Mouse (Mus musculus) hindbrain, embryonic 10.5 days (tissue): Measurements from ENCODE around the gene Slc36a4. TPM values are rescaled to one million over a fixed set of nuclear protein-coding genes. Genes with fewer than 3 reads are reported as not detected.
A peak's percentile ranks its signal among the peaks of the same experiment; 100 is the strongest.

Experiments
- DNase-seq: peaks from one replicate; pipeline ENCODE4 v3.0.0-alpha.2; 2017; ENCODE audit warnings: low spot score
- H3K27ac ChIP-seq: fragments of 300-500 bp; sonication (generic); 2 replicates; pipeline ENCODE4 v1.5.1; 2016; ENCODE audit warnings: mild to moderate bottlenecking, moderate library complexity
- H3K27me3 ChIP-seq: fragments of 300-500 bp; sonication (generic); 2 replicates; pipeline ENCODE4 v1.6.1; 2016; ENCODE audit warnings: mild to moderate bottlenecking; ENCODE audit not compliant: poor library complexity, insufficient read depth, severe bottlenecking
- H3K36me3 ChIP-seq: fragments of 300-500 bp; sonication (generic); 2 replicates; pipeline ENCODE4 v1.6.1; 2016; ENCODE audit warnings: mild to moderate bottlenecking, moderate library complexity
- H3K4me1 ChIP-seq: fragments of 300-500 bp; sonication (generic); replicated peaks from 2 replicates; pipeline ENCODE4 v1.6.1; 2016; ENCODE audit warnings: mild to moderate bottlenecking
- H3K4me3 ChIP-seq: fragments of 300-500 bp; sonication (generic); 2 replicates; pipeline ENCODE4 v1.5.1; 2016; ENCODE audit warnings: mild to moderate bottlenecking, moderate library complexity
- H3K9me3 ChIP-seq: fragments of 300-500 bp; sonication (generic); 2 replicates; pipeline ENCODE4 v1.6.1; 2016; ENCODE audit warnings: mild to moderate bottlenecking, moderate library complexity
- WGBS: fragments of 180-500 bp; shearing (Covaris S2); methylation state at CpG from one replicate; pipeline ENCODE4 v1.1.7; 2016; 5-methylcytosine and 5-hydroxymethylcytosine counted together
- polyA plus RNA-seq: library from polyadenylated mRNA; unstranded; fragments of >200 nt; fragmentation: Nextera tagmentation; extraction: Ambion mirVana; gene quantifications from 2 replicates; pipeline ENCODE4 v1.2.1, GENCODE M21; 2016

Gene Slc36a4
- polyA plus RNA-seq, 1 experiment from 2014 or later: 12.4 TPM

DNA sequence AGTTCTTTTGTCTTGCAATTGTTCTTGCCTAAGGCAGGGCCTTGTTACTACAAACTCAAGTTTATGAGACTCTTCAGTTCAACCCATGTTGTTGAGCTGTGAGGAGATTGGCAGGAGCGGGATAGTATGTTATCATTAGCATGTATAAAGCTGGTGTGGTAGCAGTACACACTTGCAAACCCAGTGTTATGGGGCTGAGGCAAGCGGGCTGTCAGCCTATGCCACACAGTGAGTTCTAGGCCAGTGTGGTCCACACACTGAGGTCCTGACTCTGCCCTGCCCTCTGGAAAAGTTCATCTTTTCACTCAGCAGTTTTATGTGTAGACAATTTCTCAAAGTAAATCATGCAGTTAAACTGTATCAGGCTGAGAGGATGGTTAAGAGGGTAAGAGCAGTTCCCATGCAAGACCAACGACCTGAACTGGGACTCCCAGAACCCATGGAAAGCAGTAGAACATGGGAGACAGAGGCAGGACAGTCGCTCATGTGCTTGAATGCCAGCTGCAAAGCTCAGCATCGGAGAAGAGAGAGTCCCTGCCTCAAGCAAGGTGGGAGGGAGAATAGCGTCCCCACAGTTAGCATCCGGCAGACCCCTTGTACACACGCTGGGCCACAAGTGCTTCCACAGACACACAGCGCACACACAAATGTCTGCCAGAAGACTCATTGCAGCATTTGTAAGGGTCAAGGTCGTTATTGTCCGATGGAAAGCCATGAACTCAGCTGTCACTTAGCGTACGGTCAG is 1.5 kb downstream of the Slc36a4 start:
- H3K27me3 ChIP-seq: peaks cover 14% of the 10 kb centered on the region
- peaks cover 27% of the 10 kb centered on the region for H3K4me1 ChIP-seq
- DNase-seq: no peak
- peak overlapping the region; percentile 85 for H3K4me3 ChIP-seq
- H3K9me3 ChIP-seq: no peaks in the 10 kb centered on the region
- H3K27ac ChIP-seq: no peak overlapping the region
- 90% methylated on average over 13 of the region's 13 CpGs for WGBS
- no peaks in the 10 kb centered on the region for H3K36me3 ChIP-seq

GRCm38 (mm10) chr9:15711676-15712075 is 2.1 kb downstream of the Slc36a4 start:
- H3K27ac ChIP-seq: no peak overlapping the region
- peaks cover 14% of the 10 kb centered on the region for H3K27me3 ChIP-seq
- WGBS: 90% methylated on average over 7 of the region's 7 CpGs
- H3K36me3 ChIP-seq: no peaks in the 10 kb centered on the region
- H3K9me3 ChIP-seq: no peaks in the 10 kb centered on the region
- no peak for DNase-seq
- peaks cover 27% of the 10 kb centered on the region for H3K4me1 ChIP-seq
- H3K4me3 ChIP-seq: no peak overlapping the region

GRCm38 (mm10) chr9:15714792-15715191 is 5.3 kb downstream of the Slc36a4 start:
- no peak for DNase-seq
- 86% methylated on average over 4 of the region's 4 CpGs for WGBS

GRCm38 (mm10) chr9:15715193-15715989 is 5.9 kb downstream of the Slc36a4 start:
- 89% methylated on average over 11 of the region's 11 CpGs for WGBS
- DNase-seq: no peak
- peaks cover 4% of the 10 kb centered on the region; the same call in 1 of the 2 replicates for H3K27me3 ChIP-seq
- no peak overlapping the region for H3K4me3 ChIP-seq
- H3K27ac ChIP-seq: no peak overlapping the region
- H3K4me1 ChIP-seq: peaks cover 16% of the 10 kb centered on the region
- H3K36me3 ChIP-seq: no peaks in the 10 kb centered on the region
- no peaks in the 10 kb centered on the region for H3K9me3 ChIP-seq

More at GRCm38 (mm10) chr9:15714792-15715191, 5.3 kb downstream of the Slc36a4 start:
- H3K9me3 ChIP-seq: no peaks in the 10 kb centered on the region
- H3K4me3 ChIP-seq: no peak overlapping the region
- H3K27ac ChIP-seq: no peak overlapping the region
- H3K27me3 ChIP-seq: peaks cover 4% of the 10 kb centered on the region; the same call in 1 of the 2 replicates
- peaks cover 21% of the 10 kb centered on the region for H3K4me1 ChIP-seq
- no peaks in the 10 kb centered on the region for H3K36me3 ChIP-seq

- no peaks in the 10 kb centered on the region for H3K9me3 ChIP-seq
- H3K27me3 ChIP-seq: no peaks in the 10 kb centered on the region
- 90% methylated on average over 4 of the region's 4 CpGs for WGBS
- peaks cover 4% of the 10 kb centered on the region; the same call in 1 of the 2 replicates for H3K36me3 ChIP-seq
- H3K4me3 ChIP-seq: no peak overlapping the region
- DNase-seq: no peak
- H3K27ac ChIP-seq: peak overlapping the region; percentile 29; the same call in 1 of the 2 replicates
- no peaks in the 10 kb centered on the region for H3K4me1 ChIP-seq
These were observed 7.8 kb downstream of the Slc36a4 start for GRCm38 (mm10) chr9:15717363-15717762.

- WGBS: 89% methylated on average over 6 of the region's 6 CpGs
- Histone ChIP-seq H3K4me3 (no peak overlapping the region), H3K36me3 (peaks cover 10% of the 10 kb centered on the region; the same call in 1 of the 2 replicates), H3K9me3 (no peaks in the 10 kb centered on the region), H3K4me1 (no peaks in the 10 kb centered on the region), H3K27me3 (no peaks in the 10 kb centered on the region), H3K27ac (no peak overlapping the region)
- DNase-seq: no peak
These were observed 8.8 kb downstream of the Slc36a4 start for GRCm38 (mm10) chr9:15718295-15718694.

DNA sequence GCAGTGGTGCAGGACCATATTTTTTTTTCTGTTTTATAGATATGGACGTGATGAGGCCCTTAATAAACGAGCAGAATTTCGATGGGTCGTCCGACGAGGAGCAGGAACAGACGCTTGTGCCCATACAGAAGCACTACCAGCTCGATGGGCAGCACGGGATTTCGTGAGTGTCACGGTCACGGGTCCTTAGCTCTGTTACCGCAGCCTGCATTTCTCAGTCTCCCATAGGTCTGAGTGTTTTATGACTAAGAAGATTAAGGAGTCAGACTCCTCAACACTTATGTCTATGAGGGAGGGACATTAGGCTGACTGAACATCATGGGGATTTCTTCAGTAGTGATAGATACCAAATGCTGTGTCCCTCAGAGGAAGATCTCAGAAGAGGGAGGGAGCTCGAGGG is 10.1 kb downstream of the Slc36a4 start:
- Histone ChIP-seq H3K4me3 (no peak overlapping the region), H3K9me3 (no peaks in the 10 kb centered on the region), H3K36me3 (peaks cover 23% of the 10 kb centered on the region), H3K27ac (no peak overlapping the region), H3K27me3 (no peaks in the 10 kb centered on the region), H3K4me1 (no peaks in the 10 kb centered on the region)
- WGBS: 90% methylated on average over 14 of the region's 14 CpGs
- no peak for DNase-seq

GRCm38 (mm10) chr9:15720556-15720955 is 11.0 kb downstream of the Slc36a4 start:
- no peaks in the 10 kb centered on the region for H3K9me3 ChIP-seq
- H3K27ac ChIP-seq: no peak overlapping the region
- WGBS: 93% methylated on average over 8 of the region's 8 CpGs
- H3K36me3 ChIP-seq: peaks cover 33% of the 10 kb centered on the region
- no peak for DNase-seq
- no peaks in the 10 kb centered on the region for H3K4me1 ChIP-seq
- H3K27me3 ChIP-seq: no peaks in the 10 kb centered on the region
- H3K4me3 ChIP-seq: no peak overlapping the region

DNA sequence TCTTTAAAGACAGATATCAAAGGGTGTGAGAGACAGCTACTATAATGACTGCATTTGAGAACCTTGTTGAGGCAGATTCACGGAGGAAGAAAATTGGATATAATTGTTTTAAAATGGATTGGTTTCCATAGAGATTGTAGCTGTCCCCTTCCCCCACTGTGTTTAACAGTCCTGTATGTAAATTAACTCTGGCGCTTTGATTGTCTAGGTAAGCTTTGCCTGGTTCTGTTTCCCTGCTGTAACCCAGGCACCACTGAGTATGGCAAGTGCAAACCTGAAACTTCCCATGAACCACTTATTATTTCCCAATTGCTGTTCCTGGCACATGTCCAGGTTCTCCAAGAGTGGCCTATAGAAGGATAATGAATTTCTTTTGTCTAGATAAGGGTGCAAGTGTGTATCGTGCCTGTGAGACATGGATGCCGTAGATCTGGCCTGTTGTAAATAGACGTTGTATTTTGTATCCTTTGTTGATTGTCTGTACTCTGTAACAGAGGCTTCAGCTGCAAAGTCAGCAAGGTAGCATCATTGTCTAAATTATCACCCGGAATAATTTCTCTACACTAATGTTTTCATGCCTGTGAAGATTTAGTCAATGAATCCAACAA is 11.8 kb downstream of the Slc36a4 start:
- no peaks in the 10 kb centered on the region for H3K27me3 ChIP-seq
- H3K4me3 ChIP-seq: no peak overlapping the region
- H3K27ac ChIP-seq: no peak overlapping the region
- peaks cover 40% of the 10 kb centered on the region for H3K36me3 ChIP-seq
- 80% methylated on average over 6 of the region's 6 CpGs for WGBS
- H3K4me1 ChIP-seq: no peaks in the 10 kb centered on the region
- H3K9me3 ChIP-seq: no peaks in the 10 kb centered on the region
- DNase-seq: no peak

DNA sequence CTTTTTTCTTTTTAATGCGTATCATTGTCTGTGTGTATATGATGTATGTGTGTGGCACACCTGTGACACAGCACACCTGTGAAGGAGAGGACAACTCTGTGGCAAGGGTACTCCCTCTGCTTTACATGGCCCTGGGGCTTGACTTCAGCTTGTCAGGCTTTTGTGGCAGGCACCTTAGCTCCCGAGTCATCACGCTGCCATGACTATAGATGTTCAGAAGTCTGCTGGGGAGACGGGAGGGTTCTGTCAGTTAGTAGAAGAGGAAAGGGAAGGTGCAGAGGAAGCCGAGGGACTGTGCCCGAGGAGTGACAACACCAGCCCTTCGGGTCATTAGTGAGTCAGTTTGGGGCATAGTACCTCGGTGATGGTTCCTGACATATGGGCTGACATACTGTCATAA is 13.0 kb downstream of the Slc36a4 start:
- no peak overlapping the region for H3K27ac ChIP-seq
- H3K9me3 ChIP-seq: no peaks in the 10 kb centered on the region
- DNase-seq: no peak
- H3K4me1 ChIP-seq: no peaks in the 10 kb centered on the region
- H3K4me3 ChIP-seq: no peak overlapping the region
- no peaks in the 10 kb centered on the region for H3K27me3 ChIP-seq
- peaks cover 52% of the 10 kb centered on the region for H3K36me3 ChIP-seq
- WGBS: 89% methylated on average over 8 of the region's 8 CpGs

DNA sequence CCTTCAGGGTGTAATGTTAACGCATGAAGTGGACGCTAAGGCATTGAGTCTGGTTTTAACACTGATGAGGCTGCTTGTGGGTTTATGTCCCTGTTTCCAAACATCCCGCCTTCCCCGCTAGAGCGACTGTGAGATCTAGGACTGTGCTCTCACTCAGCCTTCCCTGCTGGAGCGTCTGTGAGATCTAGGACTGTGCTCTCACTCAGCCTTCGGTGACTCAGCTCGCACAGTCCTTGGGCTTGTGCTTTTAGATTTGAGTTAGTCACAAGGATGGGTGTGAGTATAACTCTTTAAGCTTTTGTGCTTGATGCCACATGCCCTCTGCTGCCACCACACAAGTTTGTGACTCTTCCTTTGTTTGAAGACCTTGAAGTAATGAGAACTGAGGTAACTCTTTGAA is 17.6 kb downstream of the Slc36a4 start:
- Histone ChIP-seq H3K4me1 (peaks cover 16% of the 10 kb centered on the region), H3K36me3 (peaks cover 82% of the 10 kb centered on the region), H3K27ac (no peak overlapping the region), H3K9me3 (no peaks in the 10 kb centered on the region), H3K4me3 (no peak overlapping the region), H3K27me3 (no peaks in the 10 kb centered on the region)
- 95% methylated on average over 8 of the region's 8 CpGs for WGBS
- no peak for DNase-seq

DNA sequence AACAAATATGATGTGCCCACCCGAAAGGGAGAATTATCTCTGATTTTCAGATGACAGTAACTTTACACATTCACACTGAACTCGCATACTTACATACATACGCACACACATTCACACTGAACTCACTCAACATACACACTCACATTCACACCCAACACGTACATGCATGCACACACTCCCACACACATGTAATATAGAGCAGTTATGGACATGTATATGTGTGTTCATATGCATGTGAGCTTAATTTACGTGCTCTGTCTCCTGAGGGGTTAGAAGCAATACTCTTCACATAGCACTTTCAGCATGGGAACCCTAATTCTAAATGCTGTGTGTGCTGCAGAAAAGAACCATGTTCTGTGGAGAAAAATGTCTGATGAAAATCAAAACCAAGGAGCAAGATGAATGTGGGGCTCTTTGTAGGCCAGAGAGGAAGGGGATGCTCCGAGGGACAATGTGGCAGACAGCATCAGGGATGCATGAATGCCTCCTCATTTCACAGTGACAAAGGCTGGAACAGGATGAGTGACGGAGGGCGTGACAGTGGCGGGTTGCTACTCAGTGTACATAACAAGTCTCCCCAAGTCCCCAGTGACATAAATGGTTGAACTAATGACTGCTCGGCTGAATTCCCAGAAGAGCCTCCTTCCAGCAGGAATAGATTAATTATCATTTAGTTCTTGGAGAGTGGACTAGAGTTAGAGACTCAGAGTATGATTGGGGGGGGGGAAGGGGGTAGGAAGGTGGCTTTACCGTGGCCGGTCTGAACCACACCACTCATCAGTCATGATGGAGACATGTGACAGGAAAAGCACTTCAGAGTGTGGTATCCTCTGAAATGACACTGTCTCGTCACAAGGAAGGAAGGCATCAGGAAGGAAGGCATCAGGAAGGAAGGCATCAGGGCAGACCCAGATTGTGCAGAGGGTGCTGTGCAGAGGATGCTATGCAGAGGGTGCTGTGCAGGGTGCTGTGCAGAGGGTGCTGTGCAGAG is 22.5 kb downstream of the Slc36a4 start:
- peak overlapping the region; percentile 83 for H3K27ac ChIP-seq
- no peaks in the 10 kb centered on the region for H3K9me3 ChIP-seq
- H3K4me3 ChIP-seq: no peak overlapping the region
- 50% methylated on average over 13 of the region's 13 CpGs for WGBS
- H3K27me3 ChIP-seq: no peaks in the 10 kb centered on the region; the same call in 1 of the 2 replicates
- peaks cover 26% of the 10 kb centered on the region for H3K4me1 ChIP-seq
- peaks cover 79% of the 10 kb centered on the region for H3K36me3 ChIP-seq
- peak; percentile 73 for DNase-seq
